Mouse (Mus musculus) kidney, postnatal 0 days (tissue): ENCODE measurements around the gene Smbd1. TPM values are rescaled to one million over a fixed set of nuclear protein-coding genes. Genes with fewer than 3 reads are reported as not detected.

Experiments used
- ATAC-seq: fragments of 200-750 bp; cut with Nextera tagmentation; replicated peaks from 2 replicates; pipeline ENCODE4 v1.8.0; 2017; ENCODE audit warnings: low read depth, moderate number of reproducible peaks, moderate TSS enrichment, moderate library complexity; ENCODE audit not compliant: low FRiP score
- DNase-seq: peaks from one replicate; pipeline ENCODE4 v3.0.0-alpha.2; 2016; ENCODE audit warnings: low spot score
- H3K27ac ChIP-seq: fragments of 300-500 bp; sonication (generic); 2 replicates; pipeline ENCODE4 v1.5.1; 2014; ENCODE audit warnings: mild to moderate bottlenecking
- H3K27me3 ChIP-seq: fragments of 300-500 bp; sonication (generic); 2 replicates; pipeline ENCODE4 v1.6.1; 2014; ENCODE audit warnings: low read length, mixed read lengths; ENCODE audit not compliant: insufficient read depth
- H3K36me3 ChIP-seq: fragments of 300-500 bp; sonication (generic); 2 replicates; pipeline ENCODE4 v1.6.1; 2014; ENCODE audit warnings: low read length, mixed read lengths; ENCODE audit not compliant: insufficient read depth
- H3K4me1 ChIP-seq: fragments of 300-500 bp; sonication (generic); replicated peaks from 2 replicates; pipeline ENCODE4 v1.6.1; 2014; ENCODE audit warnings: antibody characterized with exemption, low read length, mixed read lengths; ENCODE audit not compliant: insufficient read depth
- H3K4me2 ChIP-seq: fragments of 300-500 bp; sonication (generic); 2 replicates; pipeline ENCODE4 v1.6.1; 2014; ENCODE audit warnings: mild to moderate bottlenecking, low read length, moderate library complexity, mixed read lengths
- H3K4me3 ChIP-seq: fragments of 300-500 bp; sonication (generic); replicated peaks from 2 replicates; pipeline ENCODE4 v1.5.1; 2014; ENCODE audit warnings: low read depth, low read length
- H3K9ac ChIP-seq: fragments of 300-500 bp; sonication (generic); 2 replicates; pipeline ENCODE4 v1.6.1; 2014; ENCODE audit warnings: low read depth, low read length
- H3K9me3 ChIP-seq: fragments of 300-500 bp; sonication (generic); replicated peaks from 2 replicates; pipeline ENCODE4 v1.6.1; 2016; ENCODE audit warnings: low read length, inconsistent platforms, mixed read lengths
- CTCF ChIP-seq: IDR thresholded peaks from 2 replicates; pipeline ENCODE4 v1.5.1; 2016; ENCODE audit warnings: antibody characterized with exemption, low read depth, mild to moderate bottlenecking, moderate library complexity
- WGBS: fragments of 180-500 bp; shearing (Covaris S2); extraction: QIAGEN DNeasy Blood & Tissue Kit; methylation state at CpG from one replicate; pipeline ENCODE4 v1.1.7; 2014; 5-methylcytosine and 5-hydroxymethylcytosine counted together
- polyA plus RNA-seq: library from polyadenylated mRNA; unstranded; fragments of >200 nt; fragmentation: Nextera tagmentation; extraction: Ambion mirVana; gene quantifications from 2 replicates; pipeline ENCODE4 v1.2.1, GENCODE M21; 2015

Gene Smbd1
- polyA plus RNA-seq, 1 experiment from 2014 or later = 0.24 TPM

DNA sequence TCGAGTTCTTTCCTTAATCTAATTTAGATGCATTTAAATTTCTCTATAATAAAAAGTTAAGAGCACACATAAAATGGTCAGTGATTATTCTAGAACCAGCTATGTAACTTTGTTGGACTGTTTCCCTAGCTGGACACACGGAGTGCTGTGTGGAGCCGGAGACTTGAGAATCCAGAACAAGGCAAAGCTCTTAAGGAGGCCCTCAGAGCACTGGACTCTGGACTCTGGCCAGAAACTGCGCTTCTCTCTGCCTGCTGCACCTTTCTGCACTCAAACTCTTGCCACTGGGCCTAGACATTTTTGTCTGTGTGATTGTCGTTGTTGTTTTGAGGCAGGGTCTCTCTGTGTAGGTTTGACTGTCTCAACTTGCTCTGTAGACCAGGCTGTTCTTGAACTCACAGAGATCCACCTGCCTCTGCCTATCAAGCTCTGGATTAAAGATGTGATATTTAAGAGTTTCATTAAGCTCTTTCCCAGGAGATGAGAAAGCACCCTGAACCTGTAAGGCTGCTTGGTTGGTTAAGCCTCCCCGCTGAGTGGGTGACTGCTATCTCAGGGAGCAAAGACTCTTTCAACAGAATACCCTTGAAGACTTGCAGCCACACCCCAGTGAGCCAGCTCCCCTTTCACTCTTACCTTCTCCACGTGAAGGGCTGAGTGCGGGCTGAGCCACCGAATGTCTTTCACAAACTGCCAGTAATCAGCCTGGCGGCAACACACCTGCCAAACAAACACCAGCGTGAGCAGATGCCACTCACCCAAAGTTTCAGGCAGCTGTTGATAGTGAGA lies 39.0 kb upstream of the Smbd1 start:
- Histone ChIP-seq H3K9me3 (no peaks in the 10 kb centered on the region), H3K27me3 (no peaks in the 10 kb centered on the region), H3K4me3 (no peak overlapping the region), H3K36me3 (peaks cover 29% of the 10 kb centered on the region), H3K4me2 (no peak overlapping the region), H3K4me1 (no peaks in the 10 kb centered on the region), H3K27ac (no peak overlapping the region), H3K9ac (no peak overlapping the region)
- no peak for TF ChIP-seq CTCF
- ATAC-seq = no peak
- 93% methylated on average over 11 of the region's 11 CpGs for WGBS
- DNase-seq = no peak

DNA sequence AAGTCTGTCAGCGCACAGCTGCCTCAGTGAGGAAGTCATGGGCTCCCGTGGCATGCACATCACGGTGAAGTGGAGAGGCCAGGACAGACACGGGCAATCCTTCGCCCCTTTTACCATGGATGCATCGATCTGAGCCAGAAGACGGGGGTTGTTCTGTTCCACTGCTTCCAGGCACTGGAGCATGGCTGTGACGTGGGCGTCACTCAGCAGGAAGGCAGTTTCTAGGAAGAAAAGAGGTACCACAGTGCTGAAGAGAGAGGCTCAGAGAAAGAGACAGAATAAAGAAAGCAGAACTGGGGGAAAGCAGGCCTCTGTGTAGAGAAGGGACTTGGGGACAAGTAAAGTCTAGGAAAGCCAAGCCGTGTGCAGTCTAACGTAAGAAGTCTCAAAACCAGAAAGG lies 36.8 kb upstream of the Smbd1 start:
- Histone ChIP-seq H3K4me1 (no peaks in the 10 kb centered on the region), H3K36me3 (peaks cover 41% of the 10 kb centered on the region), H3K27me3 (no peaks in the 10 kb centered on the region), H3K27ac (no peak overlapping the region), H3K9ac (no peak overlapping the region), H3K4me3 (no peak overlapping the region), H3K4me2 (no peak overlapping the region), H3K9me3 (no peaks in the 10 kb centered on the region)
- no peak for DNase-seq
- 84% methylated on average over 11 of the region's 11 CpGs for WGBS
- no peak for TF ChIP-seq CTCF
- no peak for ATAC-seq

DNA sequence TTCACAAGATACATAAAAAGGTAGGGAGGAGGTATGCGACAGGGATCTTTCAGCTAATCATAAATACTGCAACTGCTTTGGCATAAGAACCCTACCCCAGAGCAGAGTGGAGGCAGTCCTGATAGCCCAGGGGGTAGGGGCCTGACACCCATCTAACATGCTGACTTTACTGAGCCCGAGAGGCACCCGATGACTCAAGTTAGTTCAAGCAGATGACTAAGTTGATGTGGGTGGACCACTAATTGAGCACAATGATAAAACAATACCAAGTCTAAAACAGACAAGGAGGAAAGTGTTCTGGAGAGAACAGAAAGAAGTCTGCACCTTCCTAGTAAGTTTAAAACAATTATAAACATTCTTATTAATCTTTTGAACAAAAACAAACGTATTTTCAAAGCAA lies 21.2 kb upstream of the Smbd1 start:
- Histone ChIP-seq H3K4me2 (no peak overlapping the region), H3K9me3 (no peaks in the 10 kb centered on the region), H3K36me3 (peaks cover 39% of the 10 kb centered on the region), H3K27me3 (no peaks in the 10 kb centered on the region), H3K9ac (no peak overlapping the region), H3K27ac (no peak overlapping the region), H3K4me3 (no peak overlapping the region), H3K4me1 (no peaks in the 10 kb centered on the region)
- no peak for DNase-seq
- no peak for ATAC-seq
- no peak for TF ChIP-seq CTCF
- WGBS = 83% methylated on average over 4 of the region's 4 CpGs

DNA sequence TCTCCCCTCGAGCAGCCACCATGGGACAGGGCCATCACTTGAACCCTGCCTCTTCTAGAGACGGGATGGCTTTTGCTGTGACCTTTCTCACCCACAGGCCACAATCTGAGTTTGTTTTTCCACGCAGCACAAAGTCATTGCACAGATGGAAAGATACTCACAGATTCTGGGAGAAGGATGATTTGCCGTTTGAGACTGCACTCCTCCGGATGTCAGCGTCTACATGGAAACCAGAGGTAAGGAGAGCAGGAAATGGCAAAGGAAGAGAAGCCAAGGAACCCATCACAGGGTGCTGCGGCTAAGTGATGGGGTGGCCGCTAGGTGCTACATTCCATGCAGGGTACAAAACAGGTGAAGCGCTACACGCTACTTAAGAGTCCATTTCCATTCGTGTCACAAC lies 18.8 kb upstream of the Smbd1 start:
- Histone ChIP-seq H3K4me3 (no peak overlapping the region), H3K27ac (no peak overlapping the region), H3K4me2 (no peak overlapping the region), H3K9ac (no peak overlapping the region), H3K27me3 (no peaks in the 10 kb centered on the region), H3K36me3 (peaks cover 37% of the 10 kb centered on the region), H3K9me3 (no peaks in the 10 kb centered on the region), H3K4me1 (no peaks in the 10 kb centered on the region)
- ATAC-seq = no peak
- 69% methylated on average over 11 of the region's 11 CpGs for whole genome bisulfite sequencing
- no peak for TF ChIP-seq CTCF
- no peak for DNase-seq

DNA sequence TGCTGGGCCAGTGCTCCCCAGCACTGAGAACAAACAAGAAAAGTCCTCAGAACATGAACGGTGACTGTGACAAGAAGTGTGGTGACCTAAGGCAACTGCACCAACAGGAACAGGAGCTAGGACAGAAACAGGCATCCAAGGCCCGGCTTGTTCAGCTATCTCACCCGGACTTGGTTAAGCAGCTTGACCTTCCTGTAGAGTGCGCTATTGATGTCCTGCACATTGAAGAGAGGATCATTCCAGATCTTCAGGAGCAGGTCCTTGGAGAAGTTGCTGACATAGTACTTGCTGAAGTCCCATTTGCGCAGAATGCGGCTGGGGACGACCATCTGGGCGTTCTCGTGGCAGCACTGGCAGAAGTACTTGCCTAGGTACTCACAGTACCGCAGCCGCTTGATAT lies 16.2 kb upstream of the Smbd1 start:
- Histone ChIP-seq H3K27ac (no peak overlapping the region), H3K4me3 (no peak overlapping the region), H3K4me1 (no peaks in the 10 kb centered on the region), H3K9ac (no peak overlapping the region), H3K9me3 (no peaks in the 10 kb centered on the region), H3K27me3 (no peaks in the 10 kb centered on the region), H3K4me2 (no peak overlapping the region), H3K36me3 (peaks cover 37% of the 10 kb centered on the region)
- no peak for TF ChIP-seq CTCF
- ATAC-seq (no peak), DNase-seq (no peak)
- whole genome bisulfite sequencing = 96% methylated on average over 11 of the region's 11 CpGs

DNA sequence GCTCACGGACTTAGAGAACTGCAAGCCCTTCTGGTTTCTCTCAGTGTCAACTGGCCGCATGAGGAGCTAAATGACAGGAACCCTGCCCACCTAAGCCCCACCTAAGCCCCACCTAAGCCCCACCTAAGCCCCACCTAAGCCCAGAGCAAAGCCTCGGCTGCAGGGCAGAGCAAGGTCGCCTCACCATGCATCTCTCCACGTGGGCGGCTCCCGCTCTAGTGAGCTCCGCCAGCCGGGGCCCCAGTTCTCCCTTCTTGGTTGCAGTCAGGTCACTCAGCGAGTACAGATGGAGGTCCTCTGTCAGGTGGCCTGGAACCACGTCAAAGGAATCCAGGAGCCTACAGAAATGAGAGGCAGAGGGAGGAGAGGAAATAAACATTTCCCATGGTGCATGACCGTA lies 15.1 kb upstream of the Smbd1 start:
- Histone ChIP-seq H3K4me2 (no peak overlapping the region), H3K9ac (no peak overlapping the region), H3K27ac (no peak overlapping the region), H3K36me3 (peaks cover 37% of the 10 kb centered on the region), H3K9me3 (no peaks in the 10 kb centered on the region), H3K4me1 (no peaks in the 10 kb centered on the region), H3K4me3 (no peak overlapping the region), H3K27me3 (no peaks in the 10 kb centered on the region)
- WGBS = 40% methylated on average over 12 of the region's 12 CpGs
- no peak; the same call in 1 of the 2 replicates for ATAC-seq
- TF ChIP-seq CTCF = no peak
- no peak for DNase-seq

DNA sequence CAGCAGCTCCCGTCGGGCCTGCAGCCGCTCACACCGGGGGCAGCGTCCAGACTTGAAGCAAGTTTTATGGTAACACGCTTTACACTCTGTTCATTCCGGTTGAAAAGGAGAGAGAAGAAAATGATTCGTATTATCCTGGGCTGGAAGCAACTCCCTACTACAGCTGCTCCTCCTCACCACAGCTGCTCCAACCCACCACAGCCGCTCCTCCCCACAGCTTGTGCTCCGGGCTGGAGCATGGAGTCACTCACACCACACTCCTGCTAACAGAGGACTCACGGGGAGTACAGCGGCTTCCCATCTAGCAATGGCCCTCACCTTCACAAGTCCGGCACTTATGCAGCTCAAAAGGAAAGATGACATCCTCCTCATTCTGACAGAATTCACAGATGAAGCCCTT lies 13.8 kb upstream of the Smbd1 start:
- Histone ChIP-seq H3K4me3 (no peak overlapping the region), H3K4me2 (no peak overlapping the region), H3K4me1 (no peaks in the 10 kb centered on the region), H3K27me3 (no peaks in the 10 kb centered on the region), H3K9me3 (no peaks in the 10 kb centered on the region), H3K9ac (no peak overlapping the region), H3K36me3 (peaks cover 36% of the 10 kb centered on the region), H3K27ac (no peak overlapping the region)
- no peak for TF ChIP-seq CTCF
- 73% methylated on average over 13 of the region's 13 CpGs for WGBS
- ATAC-seq = no peak
- no peak for DNase-seq
